Mouse (Mus musculus): ENCODE data around the gene Uqcrc2.

Uqcrc2 gene

GRCm38 (mm10) chr7:120690634-120691033 lies 55.7 kb downstream of the Uqcrc2 start:
- DNase-seq (ENCODE audit: low read depth), result no peak

GRCm38 (mm10) chr7:120693831-120694375 lies 58.9 kb downstream of the Uqcrc2 start:
- DNase-seq (ENCODE audit: low read depth), result no peak

DNA sequence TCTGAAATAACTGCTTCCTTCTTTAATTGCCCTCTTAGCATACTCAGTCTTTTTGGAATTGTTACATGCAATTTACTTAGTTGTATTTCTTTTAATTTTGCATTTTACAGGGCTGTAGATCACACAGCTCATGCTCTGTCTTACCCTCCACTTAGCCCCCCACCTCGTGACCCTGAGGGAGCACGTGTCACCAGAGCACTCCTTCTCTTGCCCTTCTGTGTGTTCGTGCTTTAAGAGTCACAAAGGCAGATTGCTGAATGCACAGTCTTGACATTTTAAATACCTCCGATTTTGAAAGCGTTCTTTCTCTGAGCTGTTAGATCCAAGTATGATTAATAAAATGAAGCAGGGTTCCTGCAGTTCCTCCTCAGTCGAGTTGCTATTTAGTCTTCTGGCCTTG lies 60.2 kb downstream of the Uqcrc2 start:
- DNase-seq (ENCODE audit: low read depth), result no peak

GRCm38 (mm10) chr7:120695641-120696040 lies 60.7 kb downstream of the Uqcrc2 start:
- no peak for DNase-seq (ENCODE audit: low read depth)

- DNase-seq (ENCODE audit: low read depth), result no peak
Measured at GRCm38 (mm10) chr7:120696331-120696730, 61.4 kb downstream of the Uqcrc2 start.

- no peak for DNase-seq (ENCODE audit: low read depth)
Measured at GRCm38 (mm10) chr7:120699586-120699985, 64.6 kb downstream of the Uqcrc2 start.

- no peak for DNase-seq (ENCODE audit: low read depth)
Measured at GRCm38 (mm10) chr7:120703888-120704287, 68.9 kb downstream of the Uqcrc2 start.

Measured in c-Kit-positive CD71-negative TER-119-negative erythroid progenitor cells, embryonic 14.5 days (primary cell).